Mouse (Mus musculus): ENCODE measurements around the gene Olfr464. TPM values are rescaled to one million over a fixed set of nuclear protein-coding genes. Genes with fewer than 3 reads are reported as not detected.

The Olfr464 gene
- total RNA-seq, 2 experiments from 2014 or later = not detected

GRCm38 (mm10) chr11:87870096-87870495, 50.7 kb downstream of the Olfr464 start:
- no peak for DNase-seq (ENCODE audit: low spot score in 2 of 2)

GRCm38 (mm10) chr11:87866891-87867290, 53.9 kb downstream of the Olfr464 start:
- DNase-seq (ENCODE audit: low spot score in 2 of 2) = peak; percentile 23 to 24

Other genes starting within 250 kb of the Olfr464 start
- gene Supt4a, start 183.4 kb downstream of the Olfr464 start, total RNA-seq (2021) = 10 to 100 TPM; 56.1 to 59.9 TPM
- 100 to 1,000 TPM; 149 to 174 TPM for gene Tspoap1, start 160.4 kb downstream of the Olfr464 start, total RNA-seq (2021)
- under 1 TPM; 0.48 to 0.62 TPM for gene Mpo, start 127.4 kb downstream of the Olfr464 start, total RNA-seq (2021)
- under 1 TPM; 0.62 to 0.87 TPM for gene Lpo, start 92.7 kb downstream of the Olfr464 start, total RNA-seq (2021)
- 1 to 10 TPM; 7.0 to 7.2 TPM for gene Mks1, start 67.8 kb downstream of the Olfr464 start, total RNA-seq (2021)
- gene Epx, start 45.4 kb downstream of the Olfr464 start, total RNA-seq (2021) = under 1 TPM; 0.25 to 0.96 TPM
- gene Olfr462, start 28.7 kb downstream of the Olfr464 start, total RNA-seq (2021) = not detected
- gene Olfr463, start 23.6 kb downstream of the Olfr464 start, total RNA-seq (2021) = not detected
- 100 to 1,000 TPM; 368 to 386 TPM for gene Dynll2, start 66.6 kb upstream of the Olfr464 start, total RNA-seq (2021)
- 100 to 1,000 TPM; 218 to 245 TPM for gene Srsf1, start 126.4 kb upstream of the Olfr464 start, total RNA-seq (2021)
- 10 to 100 TPM; 26.0 to 28.5 TPM for gene Vezf1, start 147.3 kb upstream of the Olfr464 start, total RNA-seq (2021)
- 10 to 100 TPM; 42.0 to 45.7 TPM for gene Cuedc1, start 177.1 kb upstream of the Olfr464 start, total RNA-seq (2021)

All from layer of hippocampus, postnatal 10 days (tissue).